Mouse (Mus musculus) midbrain, embryonic 13.5 days (tissue): ENCODE results near the gene Ppp3cb. TPM values are rescaled to one million over a fixed set of nuclear protein-coding genes. Genes with fewer than 3 reads are reported as not detected.

ENCODE experiments used
- ATAC-seq: fragments of 200-750 bp; cut with Nextera tagmentation; 2 replicates; pipeline ENCODE4 v1.8.0; 2017; ENCODE audit warnings: mild to moderate bottlenecking, moderate TSS enrichment, moderate library complexity
- H3K27ac ChIP-seq: fragments of 300-500 bp; sonication (generic); 2 replicates; pipeline ENCODE4 v1.5.1; 2015; ENCODE audit warnings: inconsistent platforms, mild to moderate bottlenecking, moderate library complexity
- H3K27me3 ChIP-seq: fragments of 300-500 bp; sonication (generic); 2 replicates; pipeline ENCODE4 v1.6.1; 2015; ENCODE audit warnings: mild to moderate bottlenecking, inconsistent platforms
- H3K36me3 ChIP-seq: fragments of 300-500 bp; sonication (generic); 2 replicates; pipeline ENCODE4 v1.6.1; 2015; ENCODE audit warnings: mild to moderate bottlenecking, inconsistent platforms
- H3K4me1 ChIP-seq: fragments of 300-500 bp; sonication (generic); replicated peaks from 2 replicates; pipeline ENCODE4 v1.6.1; 2015; ENCODE audit warnings: inconsistent platforms
- H3K4me2 ChIP-seq: fragments of 300-500 bp; sonication (generic); replicated peaks from 2 replicates; pipeline ENCODE4 v1.6.1; 2015; ENCODE audit warnings: moderate library complexity, mild to moderate bottlenecking, inconsistent platforms
- H3K4me3 ChIP-seq: fragments of 300-500 bp; sonication (generic); replicated peaks from 2 replicates; pipeline ENCODE4 v1.5.1; 2015; ENCODE audit warnings: mild to moderate bottlenecking, inconsistent platforms
- H3K9ac ChIP-seq: fragments of 300-500 bp; sonication (generic); replicated peaks from 2 replicates; pipeline ENCODE4 v1.6.1; 2015; ENCODE audit warnings: mild to moderate bottlenecking, inconsistent platforms
- H3K9me3 ChIP-seq: fragments of 300-500 bp; sonication (generic); 2 replicates; pipeline ENCODE4 v1.6.1; 2016; ENCODE audit warnings: mild to moderate bottlenecking, inconsistent platforms
- WGBS: fragments of 180-500 bp; shearing (Covaris S2); methylation state at CpG from one replicate; pipeline ENCODE4 v1.1.7; 2015; 5-methylcytosine and 5-hydroxymethylcytosine counted together
- polyA plus RNA-seq: library from polyadenylated mRNA; unstranded; fragments of >200 nt; fragmentation: Nextera tagmentation; extraction: Ambion mirVana; gene quantifications from 2 replicates; pipeline ENCODE4 v1.2.1, GENCODE M21; 2015

Ppp3cb gene
- polyA plus RNA-seq, 1 experiment from 2014 or later, result 80.9 TPM

- peak overlapping the region; percentile 72 for H3K4me2 ChIP-seq
- H3K36me3 ChIP-seq, result peaks cover 18% of the 10 kb centered on the region
- no peak overlapping the region for H3K27ac ChIP-seq
- H3K27me3 ChIP-seq, result no peaks in the 10 kb centered on the region
- no peak overlapping the region for H3K9ac ChIP-seq
- H3K9me3 ChIP-seq, result no peaks in the 10 kb centered on the region
- 82% methylated on average over 7 of the region's 7 CpGs for WGBS
- H3K4me1 ChIP-seq, result peaks cover 29% of the 10 kb centered on the region
- ATAC-seq, result no peak
- peak overlapping the region; percentile 92 for H3K4me3 ChIP-seq
Observed at GRCm38 (mm10) chr14:20544467-20545411, 1.6 kb downstream of the Ppp3cb start.

- Histone ChIP-seq H3K36me3 (no peaks in the 10 kb centered on the region), H3K9ac (no peak overlapping the region), H3K4me1 (no peaks in the 10 kb centered on the region), H3K27ac (no peak overlapping the region), H3K4me3 (no peak overlapping the region), H3K4me2 (no peak overlapping the region), H3K9me3 (no peaks in the 10 kb centered on the region), H3K27me3 (no peaks in the 10 kb centered on the region)
- no peak for ATAC-seq
- WGBS, result 95% methylated on average over 4 of the region's 4 CpGs
Observed at GRCm38 (mm10) chr14:20529643-20530042, 16.7 kb downstream of the Ppp3cb start.

GRCm38 (mm10) chr14:20520179-20520578 lies 26.2 kb downstream of the Ppp3cb start:
- H3K4me3 ChIP-seq, result no peak overlapping the region
- no peaks in the 10 kb centered on the region for H3K27me3 ChIP-seq
- 97% methylated on average over 2 of the region's 2 CpGs for WGBS
- peaks cover 36% of the 10 kb centered on the region for H3K36me3 ChIP-seq
- no peaks in the 10 kb centered on the region for H3K4me1 ChIP-seq
- H3K27ac ChIP-seq, result no peak overlapping the region
- ATAC-seq, result no peak
- H3K9ac ChIP-seq, result no peak overlapping the region
- no peaks in the 10 kb centered on the region for H3K9me3 ChIP-seq
- H3K4me2 ChIP-seq, result no peak overlapping the region

- Histone ChIP-seq H3K9ac (no peak overlapping the region), H3K4me2 (no peak overlapping the region), H3K4me1 (no peaks in the 10 kb centered on the region), H3K4me3 (no peak overlapping the region), H3K27ac (no peak overlapping the region), H3K36me3 (peaks cover 14% of the 10 kb centered on the region), H3K9me3 (no peaks in the 10 kb centered on the region), H3K27me3 (no peaks in the 10 kb centered on the region)
- WGBS, result 73% methylated on average over 2 of the region's 2 CpGs
- no peak for ATAC-seq
Observed at GRCm38 (mm10) chr14:20508424-20508823, 37.9 kb downstream of the Ppp3cb start.

GRCm38 (mm10) chr14:20502966-20503365 lies 43.4 kb downstream of the Ppp3cb start:
- H3K9ac ChIP-seq, result no peak overlapping the region
- ATAC-seq, result no peak
- H3K4me3 ChIP-seq, result no peak overlapping the region
- H3K4me2 ChIP-seq, result no peak overlapping the region
- H3K4me1 ChIP-seq, result no peaks in the 10 kb centered on the region
- no peaks in the 10 kb centered on the region for H3K9me3 ChIP-seq
- 95% methylated on average over 10 of the region's 10 CpGs for WGBS
- no peak overlapping the region for H3K27ac ChIP-seq
- no peaks in the 10 kb centered on the region for H3K27me3 ChIP-seq
- peaks cover 12% of the 10 kb centered on the region for H3K36me3 ChIP-seq

- H3K27ac ChIP-seq, result no peak overlapping the region
- WGBS, result 94% methylated on average over 3 of the region's 3 CpGs
- peaks cover 28% of the 10 kb centered on the region for H3K36me3 ChIP-seq
- no peaks in the 10 kb centered on the region for H3K9me3 ChIP-seq
- no peaks in the 10 kb centered on the region for H3K4me1 ChIP-seq
- no peak overlapping the region for H3K4me3 ChIP-seq
- no peak overlapping the region for H3K9ac ChIP-seq
- H3K27me3 ChIP-seq, result no peaks in the 10 kb centered on the region
- ATAC-seq, result no peak
- no peak overlapping the region for H3K4me2 ChIP-seq
Observed at GRCm38 (mm10) chr14:20499982-20500381, 46.4 kb downstream of the Ppp3cb start.

- Histone ChIP-seq H3K36me3 (peaks cover 37% of the 10 kb centered on the region), H3K9ac (no peak within 1 kb of the TSS), H3K27ac (no peak within 1 kb of the TSS), H3K27me3 (no peaks in the 10 kb centered on the region), H3K4me2 (no peak within 1 kb of the TSS), H3K9me3 (no peaks in the 10 kb centered on the region), H3K4me3 (no peak within 1 kb of the TSS), H3K4me1 (no peaks in the 10 kb centered on the region)
- no peak for ATAC-seq
- WGBS, result 76% methylated on average over 2 of the region's 2 CpGs
Observed at GRCm38 (mm10) chr14:20496603-20497002, 49.8 kb downstream of the Ppp3cb start, which contains the start of gene Mss51. Gene Mss51 (minus strand): TSS chr14:20496901.

- Histone ChIP-seq H3K36me3 (peaks cover 27% of the 10 kb centered on the region), H3K9ac (no peak overlapping the region), H3K27me3 (no peaks in the 10 kb centered on the region), H3K27ac (no peak overlapping the region), H3K9me3 (no peaks in the 10 kb centered on the region), H3K4me3 (no peak overlapping the region), H3K4me1 (no peaks in the 10 kb centered on the region), H3K4me2 (no peak overlapping the region)
- 95% methylated on average over 5 of the region's 5 CpGs for WGBS
- no peak for ATAC-seq
Observed at GRCm38 (mm10) chr14:20486031-20486430, 60.3 kb downstream of the Ppp3cb start.

- ATAC-seq, result no peak
- 88% methylated on average over 7 of the region's 7 CpGs for WGBS
Observed at GRCm38 (mm10) chr14:20482051-20482751, 64.2 kb downstream of the Ppp3cb start.

GRCm38 (mm10) chr14:20481211-20481610 lies 65.2 kb downstream of the Ppp3cb start:
- no peak overlapping the region for H3K4me3 ChIP-seq
- no peak overlapping the region for H3K9ac ChIP-seq
- H3K27ac ChIP-seq, result no peak overlapping the region
- H3K36me3 ChIP-seq, result peaks cover 20% of the 10 kb centered on the region
- H3K4me1 ChIP-seq, result peaks cover 4% of the 10 kb centered on the region
- WGBS, result 20% methylated on average over 5 of the region's 5 CpGs
- H3K4me2 ChIP-seq, result no peak overlapping the region
- no peaks in the 10 kb centered on the region for H3K9me3 ChIP-seq
- H3K27me3 ChIP-seq, result peaks cover 8% of the 10 kb centered on the region
- ATAC-seq, result no peak

More at GRCm38 (mm10) chr14:20482051-20482751, 64.2 kb downstream of the Ppp3cb start:
- Histone ChIP-seq H3K4me2 (no peak overlapping the region), H3K9me3 (no peaks in the 10 kb centered on the region), H3K4me3 (no peak overlapping the region), H3K27me3 (peaks cover 8% of the 10 kb centered on the region), H3K4me1 (peaks cover 4% of the 10 kb centered on the region), H3K9ac (no peak overlapping the region), H3K27ac (no peak overlapping the region), H3K36me3 (peaks cover 24% of the 10 kb centered on the region)

- Histone ChIP-seq H3K9ac (peak overlapping the region; percentile 69; the same call in 1 of the 2 replicates), H3K36me3 (peaks cover 17% of the 10 kb centered on the region), H3K27ac (no peak overlapping the region), H3K4me3 (peak overlapping the region; percentile 62), H3K4me1 (peaks cover 4% of the 10 kb centered on the region), H3K27me3 (peaks cover 8% of the 10 kb centered on the region), H3K4me2 (peak overlapping the region; percentile 90), H3K9me3 (no peaks in the 10 kb centered on the region)
- whole genome bisulfite sequencing, result 63% methylated on average over 1 of the region's 1 CpGs
- no peak for ATAC-seq
Observed at GRCm38 (mm10) chr14:20480195-20480579, 66.2 kb downstream of the Ppp3cb start.
